Mouse (Mus musculus): ENCODE results near the gene Ppm1h.

DNA sequence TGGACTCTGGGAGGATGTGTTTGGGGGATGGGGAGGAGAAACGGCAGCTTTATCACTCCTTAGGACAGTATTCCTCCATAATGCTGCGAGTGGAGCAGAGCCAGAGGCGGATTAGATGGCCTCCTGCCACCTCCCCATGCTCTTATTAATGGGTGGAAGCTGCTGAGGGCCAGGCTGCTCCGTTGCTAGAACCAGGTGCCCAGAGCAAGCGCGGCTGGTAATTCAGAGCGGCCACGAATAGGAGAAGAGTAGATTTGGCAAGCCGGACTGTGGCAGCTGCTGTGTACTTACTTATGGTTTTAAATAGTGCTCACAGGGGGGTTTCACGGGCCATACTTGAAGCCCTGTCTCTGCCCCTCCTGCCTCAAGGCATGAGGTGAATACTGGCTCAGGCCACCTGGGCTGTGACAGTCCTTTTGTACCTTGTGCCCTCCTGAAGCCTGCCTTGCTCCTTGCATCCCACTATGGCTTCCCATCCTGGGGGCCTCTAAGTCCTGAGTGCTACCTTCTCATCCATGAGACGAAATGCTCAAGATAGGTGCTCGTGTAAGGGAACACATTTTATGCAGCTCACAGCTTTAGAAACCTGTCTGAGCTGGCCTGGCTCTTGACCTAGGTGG is 14.7 kb downstream of the Ppm1h start:
- TF ChIP-seq POLR2A (IDR thresholded peaks at IDR 0.05; ENCODE audit: borderline replicate concordance, control insufficient read depth, low read depth, low read length) (no peak), CTCF (IDR thresholded peaks at IDR 0.05; ENCODE audit: control insufficient read depth, insufficient read depth, low read length) (no peak)

Measured in bone marrow, adult 2 months (tissue).